In the genomic region with DNA sequence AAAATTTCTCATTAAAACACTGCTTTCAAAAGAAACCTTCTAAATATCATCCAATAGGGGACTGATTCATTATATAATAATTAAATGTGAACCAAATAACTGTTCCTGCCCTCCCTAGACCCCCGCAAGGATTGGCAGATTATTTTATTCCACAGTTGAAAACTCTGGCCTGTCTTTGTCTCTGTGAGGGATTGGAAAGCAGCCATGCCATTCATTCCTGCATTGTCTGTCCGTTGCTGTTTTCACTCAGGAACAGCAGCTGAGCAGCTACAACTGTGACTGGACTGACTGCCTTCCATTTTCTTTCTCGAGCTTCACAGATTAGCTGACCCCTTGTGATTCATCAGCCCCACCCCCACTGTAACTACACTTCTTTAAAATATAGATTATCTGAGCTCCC, we compare ENCODE assay signal across 7 mouse cellular contexts.
DNase-seq lines count a peak whose midpoint lies in the region; ATAC-seq lines count a peak whose summit lies in the region.
"Not testable (repeated sequence)": the region's sequence is repeated elsewhere in the genome, so short reads cannot be mapped to it uniquely, and the experiment has no call there.

No protein-coding gene starts in this region.

- H3K9ac ChIP-seq in forebrain, embryonic 11.5 days (ENCODE audit: low read length); hindbrain, embryonic 11.5 days (ENCODE audit: low read depth, low read length); hindbrain, embryonic 13.5 days; midbrain, embryonic 11.5 days (ENCODE audit: low read length); midbrain, embryonic 13.5 days (replicated peaks); midbrain, embryonic 15.5 days; neural tube, embryonic 12.5 days: not testable (repeated sequence)

- not testable (repeated sequence) for H3K27me3 ChIP-seq in forebrain, embryonic 11.5 days (ENCODE audit: control insufficient read depth, insufficient read depth, low read length); hindbrain, embryonic 11.5 days (ENCODE audit: control insufficient read depth, insufficient read depth, low read length); hindbrain, embryonic 13.5 days; midbrain, embryonic 11.5 days (ENCODE audit: control insufficient read depth, insufficient read depth, low read length); midbrain, embryonic 13.5 days; midbrain, embryonic 15.5 days (replicated peaks); neural tube, embryonic 12.5 days (replicated peaks)

- WGBS in forebrain, embryonic 11.5 days: no CpG with 5 or more reads among the region's 3 CpGs
- no CpG with 5 or more reads among the region's 3 CpGs for WGBS in hindbrain, embryonic 11.5 days
- no CpG with 5 or more reads among the region's 3 CpGs for WGBS in hindbrain, embryonic 13.5 days
- WGBS in midbrain, embryonic 11.5 days: no CpG with 5 or more reads among the region's 3 CpGs
- no CpG with 5 or more reads among the region's 3 CpGs for WGBS in midbrain, embryonic 13.5 days
- no CpG with 5 or more reads among the region's 3 CpGs for WGBS in midbrain, embryonic 15.5 days
- no CpG with 5 or more reads among the region's 3 CpGs for WGBS in neural tube, embryonic 12.5 days

- not testable (repeated sequence) for H3K4me3 ChIP-seq in forebrain, embryonic 11.5 days (ENCODE audit: low read depth, low read length); hindbrain, embryonic 11.5 days (ENCODE audit: low read depth, low read length); hindbrain, embryonic 13.5 days; midbrain, embryonic 11.5 days (ENCODE audit: low read depth, low read length); midbrain, embryonic 13.5 days (replicated peaks); midbrain, embryonic 15.5 days; neural tube, embryonic 12.5 days

- not testable (repeated sequence) for H3K9me3 ChIP-seq in forebrain, embryonic 11.5 days (ENCODE audit: control insufficient read depth, low read length); hindbrain, embryonic 11.5 days (ENCODE audit: control insufficient read depth, low read length); hindbrain, embryonic 13.5 days; midbrain, embryonic 11.5 days (ENCODE audit: control insufficient read depth, low read length); midbrain, embryonic 13.5 days; midbrain, embryonic 15.5 days; neural tube, embryonic 12.5 days

- peak; percentile 30; the same call in 1 of the 2 replicates for ATAC-seq in forebrain, embryonic 11.5 days (replicated peaks; ENCODE audit: low FRiP score)
- peak; percentile 33; the same call in 1 of the 2 replicates for ATAC-seq in hindbrain, embryonic 11.5 days (ENCODE audit: low FRiP score)
- 0 out of 2 replicates have a peak, but pooled peaks have one; percentile 28 for ATAC-seq in hindbrain, embryonic 13.5 days (ENCODE audit: low FRiP score)
- peak; percentile 80 for ATAC-seq in midbrain, embryonic 11.5 days (ENCODE audit: low FRiP score)
- peak; percentile 70 for ATAC-seq in midbrain, embryonic 13.5 days
- ATAC-seq in midbrain, embryonic 15.5 days (replicated peaks): 0 out of 2 replicates have a peak, but pooled peaks have one; percentile 45
- 0 out of 2 replicates have a peak, but pooled peaks have one; percentile 25 for ATAC-seq in neural tube, embryonic 12.5 days (ENCODE audit: low FRiP score, low read depth)

- H3K4me2 ChIP-seq in forebrain, embryonic 11.5 days (ENCODE audit: low read depth, low read length, severe bottlenecking); hindbrain, embryonic 11.5 days (replicated peaks; ENCODE audit: low read depth, low read length); hindbrain, embryonic 13.5 days; midbrain, embryonic 11.5 days; midbrain, embryonic 13.5 days (replicated peaks); midbrain, embryonic 15.5 days; neural tube, embryonic 12.5 days (replicated peaks): not testable (repeated sequence)

- H3K27ac ChIP-seq in forebrain, embryonic 11.5 days (ENCODE audit: low read depth, low read length); hindbrain, embryonic 11.5 days (ENCODE audit: low read depth, low read length); hindbrain, embryonic 13.5 days; midbrain, embryonic 11.5 days (ENCODE audit: low read depth, low read length); midbrain, embryonic 13.5 days; midbrain, embryonic 15.5 days; neural tube, embryonic 12.5 days: not testable (repeated sequence)

- not testable (repeated sequence) for DNase-seq in forebrain, embryonic 11.5 days (ENCODE audit: low spot score); hindbrain, embryonic 11.5 days (ENCODE audit: low spot score); midbrain, embryonic 11.5 days (ENCODE audit: low spot score, missing footprints)

- not testable (repeated sequence) for H3K4me1 ChIP-seq in forebrain, embryonic 11.5 days (replicated peaks; ENCODE audit: control insufficient read depth, insufficient read depth, low read length); hindbrain, embryonic 11.5 days (replicated peaks; ENCODE audit: control insufficient read depth, insufficient read depth, low read length); hindbrain, embryonic 13.5 days (replicated peaks); midbrain, embryonic 11.5 days (ENCODE audit: control insufficient read depth, insufficient read depth, low read length); midbrain, embryonic 13.5 days (replicated peaks); midbrain, embryonic 15.5 days; neural tube, embryonic 12.5 days

- H3K36me3 ChIP-seq in forebrain, embryonic 11.5 days (ENCODE audit: control insufficient read depth, insufficient read depth, low read length); hindbrain, embryonic 11.5 days (ENCODE audit: control insufficient read depth, insufficient read depth, low read length); hindbrain, embryonic 13.5 days; midbrain, embryonic 11.5 days (ENCODE audit: control insufficient read depth, insufficient read depth, low read length); midbrain, embryonic 13.5 days; midbrain, embryonic 15.5 days (replicated peaks); neural tube, embryonic 12.5 days: not testable (repeated sequence)

Comparison
In these comparisons a context has a peak if more than half of its experiments do, and no peak if none do; other contexts are left out.
1. ATAC-seq: peak in every context shown above with its lines; median percentile 80 in midbrain, embryonic 11.5 days; 70 in midbrain, embryonic 13.5 days; 45 in midbrain, embryonic 15.5 days; 33 in hindbrain, embryonic 11.5 days; 30 in forebrain, embryonic 11.5 days; 28 in hindbrain, embryonic 13.5 days; 25 in neural tube, embryonic 12.5 days.